Comparison of ENCODE assay signal across 9 mouse cellular contexts in the genomic region with DNA sequence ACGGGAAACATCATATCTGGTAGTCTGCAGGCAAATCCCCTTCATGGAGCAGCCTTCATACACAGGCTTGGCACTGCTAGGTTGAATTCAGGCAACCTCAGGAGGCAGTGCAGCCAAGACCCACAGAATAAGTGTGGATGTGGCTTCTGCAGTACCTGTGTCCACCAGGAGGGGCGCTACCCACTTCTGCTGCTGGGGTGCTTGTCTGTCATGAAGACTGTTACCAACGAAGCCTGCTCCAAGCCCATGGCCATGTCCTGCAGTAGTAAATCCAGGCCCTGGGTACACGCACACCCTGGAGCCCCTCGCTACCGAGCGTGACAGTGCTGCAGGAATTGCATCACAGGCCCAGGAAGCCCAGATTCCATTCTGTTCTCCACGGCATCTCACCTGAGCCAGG. TPM values are rescaled to one million over a fixed set of nuclear protein-coding genes. Genes with fewer than 3 reads are reported as not detected.
DNase-seq lines count a peak whose midpoint lies in the region; ATAC-seq and TF ChIP-seq lines count a peak whose summit lies in the region.
"Had no signal": no experiment of that assay in that cellular context is flagged by ENCODE, and none has a peak within 500 bp of the region (broad histone marks: within the 10 kb centered on the region; RNA-seq: fewer than 3 reads in every experiment).

No protein-coding gene starts in this region.

- TF ChIP-seq POLR2A in embryonic fibroblast, embryonic 13.5 days (IDR thresholded peaks at IDR 0.05; ENCODE audit: low read depth, low read length) = no peak

- 64% methylated on average over 8 of the region's 8 CpGs for WGBS in hindbrain, embryonic 14.5 days
- WGBS in hindbrain, embryonic 12.5 days = 60% methylated on average over 8 of the region's 8 CpGs

- peaks cover 44% of the 10 kb centered on the region for H3K36me3 ChIP-seq in hindbrain, embryonic 14.5 days (replicated peaks; ENCODE audit: control insufficient read depth, insufficient read depth)
- H3K36me3 ChIP-seq in hindbrain, embryonic 12.5 days = peaks cover 48% of the 10 kb centered on the region

- peaks cover 8% of the 10 kb centered on the region for H3K4me1 ChIP-seq in hindbrain, embryonic 14.5 days (replicated peaks; ENCODE audit: control insufficient read depth, insufficient read depth, low read length)
- H3K4me1 ChIP-seq in hindbrain, embryonic 12.5 days = peaks cover 10% of the 10 kb centered on the region
- H3K4me1 ChIP-seq in embryonic fibroblast, embryonic 13.5 days (ENCODE audit: control insufficient read depth, insufficient read depth, low read length) = no peaks in the 10 kb centered on the region

- H3K9ac ChIP-seq in hindbrain, embryonic 14.5 days = no peak overlapping the region
- H3K9ac ChIP-seq in hindbrain, embryonic 12.5 days = no peak overlapping the region
- H3K9ac ChIP-seq: embryonic facial prominence, embryonic 12.5 days had no signal

- no peaks in the 10 kb centered on the region for H3K9me3 ChIP-seq in hindbrain, embryonic 14.5 days (ENCODE audit: control insufficient read depth, low read length)
- no peaks in the 10 kb centered on the region for H3K9me3 ChIP-seq in hindbrain, embryonic 12.5 days (replicated peaks)
- H3K9me3 ChIP-seq: embryonic facial prominence, embryonic 12.5 days had no signal

- peak; percentile 67; the same call in 1 of the 2 replicates for TF ChIP-seq CTCF in embryonic fibroblast, embryonic 13.5 days (IDR thresholded peaks at IDR 0.05; ENCODE audit: borderline replicate concordance, insufficient read depth, low read length)

- H3K27ac ChIP-seq in hindbrain, embryonic 14.5 days = no peak overlapping the region
- H3K27ac ChIP-seq in hindbrain, embryonic 12.5 days = no peak overlapping the region
- no peak overlapping the region for H3K27ac ChIP-seq in embryonic fibroblast, embryonic 13.5 days (ENCODE audit: insufficient read depth, low read length)
- H3K27ac ChIP-seq: embryonic facial prominence, embryonic 12.5 days had no signal

- no peak overlapping the region for H3K4me3 ChIP-seq in hindbrain, embryonic 14.5 days (replicated peaks; ENCODE audit: low read length)
- no peak overlapping the region for H3K4me3 ChIP-seq in hindbrain, embryonic 12.5 days
- no peak overlapping the region for H3K4me3 ChIP-seq in embryonic fibroblast, embryonic 13.5 days (ENCODE audit: insufficient read depth, low read length)
- H3K4me3 ChIP-seq: embryonic facial prominence, embryonic 12.5 days had no signal

- H3K4me2 ChIP-seq in hindbrain, embryonic 14.5 days (replicated peaks) = no peak overlapping the region
- H3K4me2 ChIP-seq in hindbrain, embryonic 12.5 days (replicated peaks) = no peak overlapping the region
- H3K4me2 ChIP-seq: embryonic facial prominence, embryonic 12.5 days had no signal

- ATAC-seq in hindbrain, embryonic 14.5 days (ENCODE audit: low FRiP score) = no peak
- ATAC-seq in hindbrain, embryonic 12.5 days (ENCODE audit: low FRiP score) = no peak

- DNase-seq in hindbrain, embryonic 14.5 days (ENCODE audit: low spot score) = peak; percentile 53
- DNase-seq in CD4-positive helper T cell, adult 2 months (ENCODE audit: low read depth, low spot score) = peak; percentile 69
- DNase-seq in adrenal gland, postnatal 10 days = peak; percentile 85
- DNase-seq in kidney, postnatal 4 days = peak; percentile 90
- DNase-seq in lung, postnatal 4 days = peak; percentile 78 to 87
- DNase-seq in thymus, postnatal 0 days (ENCODE audit: low spot score) = peak; percentile 78

- no peaks in the 10 kb centered on the region for H3K27me3 ChIP-seq in hindbrain, embryonic 14.5 days (ENCODE audit: control insufficient read depth, insufficient read depth, low read length)
- no peaks in the 10 kb centered on the region for H3K27me3 ChIP-seq in hindbrain, embryonic 12.5 days
- H3K27me3 ChIP-seq: embryonic facial prominence, embryonic 12.5 days had no signal

RNA-seq across cellular contexts. Expression of gene Chmp6, which starts 6.7 kb away (rescaled TPM):
- polyA plus RNA-seq in hindbrain, embryonic 14.5 days (2014; fragmentation: Nextera tagmentation; extraction: Ambion mirVana) = 91.1 and 95.5 TPM in 2 replicates
- 91.7 and 99.3 TPM in 2 replicates for polyA plus RNA-seq in hindbrain, embryonic 12.5 days (2016; fragmentation: Nextera tagmentation; extraction: Ambion mirVana)
- 10 to 100 TPM; 34.7 to 40.0 TPM for total RNA-seq in adrenal gland, postnatal 10 days (2021)
- polyA plus RNA-seq in embryonic fibroblast, embryonic 13.5 days (2011; ENCODE audit: insufficient read length, low read depth, missing spikeins) = 29.5 and 30.3 TPM in 2 replicates
- 81.4 and 86.0 TPM in 2 replicates for polyA plus RNA-seq in thymus, postnatal 0 days (2015; fragmentation: Nextera tagmentation; extraction: Ambion mirVana)

RNA-seq across cellular contexts. Expression of gene Baiap2, which starts 22.7 kb away (rescaled TPM):
- 13.7 and 14.4 TPM in 2 replicates for polyA plus RNA-seq in hindbrain, embryonic 14.5 days (2014; fragmentation: Nextera tagmentation; extraction: Ambion mirVana)
- polyA plus RNA-seq in hindbrain, embryonic 12.5 days (2016; fragmentation: Nextera tagmentation; extraction: Ambion mirVana) = 10.6 TPM in 2 replicates
- total RNA-seq in adrenal gland, postnatal 10 days (2021) = 10 to 100 TPM; 18.9 to 21.3 TPM
- polyA plus RNA-seq in embryonic fibroblast, embryonic 13.5 days (2011; ENCODE audit: insufficient read length, low read depth, missing spikeins) = 27.4 and 29.5 TPM in 2 replicates
- polyA plus RNA-seq in thymus, postnatal 0 days (2015; fragmentation: Nextera tagmentation; extraction: Ambion mirVana) = 25.1 and 26.3 TPM in 2 replicates
